In the genomic region with DNA sequence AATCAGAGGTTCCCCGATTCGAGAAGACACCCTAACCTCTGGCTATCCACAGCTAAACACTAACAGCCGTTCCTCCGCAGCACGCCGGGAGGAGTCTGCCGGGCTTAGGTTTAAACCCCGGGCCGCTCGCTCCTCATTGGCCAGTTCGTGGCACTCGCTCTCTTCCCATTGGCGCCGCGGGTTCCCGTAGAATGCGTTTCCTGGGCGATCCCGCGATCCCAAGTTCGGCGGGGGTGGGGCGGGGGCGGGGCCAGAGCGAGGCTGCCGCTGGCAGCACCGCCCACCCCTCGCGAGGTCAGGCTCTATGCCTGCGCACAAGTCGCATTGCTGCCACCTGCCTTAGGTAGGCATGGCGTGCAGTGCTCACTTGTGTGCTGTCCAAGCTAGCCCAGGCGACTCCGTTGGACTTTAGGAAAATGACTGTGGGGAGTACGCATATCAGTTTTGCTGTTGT, we compare ENCODE assay signal across 8 mouse cellular contexts. TPM values are rescaled to one million over a fixed set of nuclear protein-coding genes. Genes with fewer than 3 reads are reported as not detected.
DNase-seq lines count a peak whose midpoint lies in the region; ATAC-seq and TF ChIP-seq lines count a peak whose summit lies in the region.

TSS of gene Ccnb1 (minus strand) at position 157 of the 454 bp plus-strand sequence.

- H3K27me3 ChIP-seq in E14TG2a.4 (ENCODE audit: insufficient read depth, low read length) = no peaks in the 10 kb centered on the region
- no peaks in the 10 kb centered on the region for H3K27me3 ChIP-seq in forebrain, embryonic 13.5 days
- no peaks in the 10 kb centered on the region for H3K27me3 ChIP-seq in neural tube, embryonic 15.5 days (replicated peaks)

- H3K4me1 ChIP-seq in E14TG2a.4 (replicated peaks; ENCODE audit: low read depth, low read length) = peaks cover 64% of the 10 kb centered on the region
- peaks cover 35% of the 10 kb centered on the region for H3K4me1 ChIP-seq in forebrain, embryonic 13.5 days
- peaks cover 5% of the 10 kb centered on the region for H3K4me1 ChIP-seq in neural tube, embryonic 15.5 days

- peak within 1 kb of the TSS; percentile 94 for H3K4me2 ChIP-seq in forebrain, embryonic 13.5 days
- H3K4me2 ChIP-seq in neural tube, embryonic 15.5 days = peak within 1 kb of the TSS; percentile 98

- ATAC-seq in forebrain, embryonic 13.5 days = peak; percentile 100
- peak; percentile 100 for ATAC-seq in neural tube, embryonic 15.5 days (ENCODE audit: low FRiP score)

- intact Hi-C loops in heart, postnatal 14 days (cut with DNase I) = loop anchor here (5.0 kb wide), 1 partner anchor 39 kb away; no protein-coding TSS in a partner anchor

- H3K9ac ChIP-seq in forebrain, embryonic 13.5 days = peak within 1 kb of the TSS; percentile 87
- H3K9ac ChIP-seq in neural tube, embryonic 15.5 days (replicated peaks) = peak within 1 kb of the TSS; percentile 36

- peaks cover 42% of the 10 kb centered on the region for H3K36me3 ChIP-seq in E14TG2a.4 (ENCODE audit: insufficient read depth, low read length)
- peaks cover 26% of the 10 kb centered on the region for H3K36me3 ChIP-seq in forebrain, embryonic 13.5 days (ENCODE audit: poor library complexity, severe bottlenecking)
- no peaks in the 10 kb centered on the region for H3K36me3 ChIP-seq in neural tube, embryonic 15.5 days

- 1% methylated on average over 35 of the region's 35 CpGs for WGBS in forebrain, embryonic 13.5 days
- under 1% methylated on average over 35 of the region's 35 CpGs for WGBS in neural tube, embryonic 15.5 days

- H3K27ac ChIP-seq in forebrain, embryonic 13.5 days = peak within 1 kb of the TSS; percentile 61
- no peak within 1 kb of the TSS for H3K27ac ChIP-seq in neural tube, embryonic 15.5 days (replicated peaks)

- peak within 1 kb of the TSS; percentile 100 for H3K4me3 ChIP-seq in E14TG2a.4 (replicated peaks; ENCODE audit: low read length)
- peak within 1 kb of the TSS; percentile 83 for H3K4me3 ChIP-seq in forebrain, embryonic 13.5 days
- H3K4me3 ChIP-seq in neural tube, embryonic 15.5 days (replicated peaks) = peak within 1 kb of the TSS; percentile 56

- H3K9me3 ChIP-seq in E14TG2a.4 (ENCODE audit: low read length) = no peaks in the 10 kb centered on the region
- H3K9me3 ChIP-seq in forebrain, embryonic 13.5 days (replicated peaks) = no peaks in the 10 kb centered on the region
- no peaks in the 10 kb centered on the region for H3K9me3 ChIP-seq in neural tube, embryonic 15.5 days (replicated peaks)

- TF ChIP-seq CTCF in E14TG2a.4 (conservative IDR thresholded peaks at IDR 0.05; ENCODE audit: low read length) = no peak

- peak; percentile 95 for DNase-seq in c-Kit-positive CD71-positive TER-119-positive erythroid progenitor cells, embryonic 14.5 days (ENCODE audit: low spot score)
- DNase-seq in heart, postnatal 14 days = peak; percentile 90 to 93
- peak; percentile 87 for DNase-seq in layer of hippocampus, adult 11-12 months (ENCODE audit: low spot score)
- DNase-seq in lung, adult 18-20 months = peak; percentile 93
- DNase-seq in testis, postnatal 14 days (ENCODE audit: low spot score) = peak; percentile 94

RNA-seq across cellular contexts. Expression of gene Ccnb1, which starts in this region (rescaled TPM):
- polyA plus RNA-seq in forebrain, embryonic 13.5 days (2015; fragmentation: Nextera tagmentation; extraction: Ambion mirVana) = 273 and 294 TPM in 2 replicates
- 10 to 100 TPM in 1 of 2 experiments, 1 to 10 TPM in 1; 4.7 to 13.4 TPM for total RNA-seq in heart, postnatal 14 days (2021)
- 28.1 and 74.7 TPM in 2 replicates for polyA plus RNA-seq in neural tube, embryonic 15.5 days (2015; fragmentation: Nextera tagmentation; extraction: Ambion mirVana)
